Mouse (Mus musculus): ENCODE measurements around the gene Scgn.

DNA sequence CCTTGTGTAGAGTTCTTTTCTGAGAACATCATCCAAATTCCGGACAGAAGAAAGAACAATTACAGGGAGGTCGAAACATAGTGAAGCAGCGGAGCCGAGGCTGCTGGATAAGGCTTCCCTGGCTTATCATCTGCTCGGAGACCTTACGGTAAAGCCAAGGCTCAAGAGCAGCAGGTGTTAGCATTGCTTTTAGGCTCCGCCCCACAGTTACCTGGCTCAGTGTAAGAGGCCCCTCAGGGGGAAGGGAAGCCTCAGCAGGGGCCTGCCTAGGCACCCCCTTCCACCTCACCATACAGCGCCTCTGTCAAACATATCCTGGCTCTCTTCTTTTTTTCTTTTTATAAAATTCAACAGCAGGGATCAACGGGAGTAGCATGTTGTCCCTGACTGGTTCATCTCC is 3.0 kb upstream of the Scgn start:
- TF ChIP-seq GATA1 (IDR thresholded peaks at IDR 0.05; ENCODE audit: borderline replicate concordance, low read length) (no peak), CTCF (IDR thresholded peaks at IDR 0.05; ENCODE audit: low read depth, low read length) (no peak), POLR2AphosphoS5 (IDR thresholded peaks at IDR 0.05; ENCODE audit: insufficient replicate concordance, low read depth, low read length) (no peak), TAL1 (conservative IDR thresholded peaks at IDR 0.05; ENCODE audit: low read depth, low read length) (no peak), GATA2 (IDR thresholded peaks at IDR 0.05; ENCODE audit: borderline replicate concordance, low read depth, low read length) (no peak)
